Mouse (Mus musculus) neural tube, embryonic 14.5 days (tissue): ENCODE results near the gene Jak2. TPM values are rescaled to one million over a fixed set of nuclear protein-coding genes. Genes with fewer than 3 reads are reported as not detected.
A peak's percentile ranks its signal among the peaks of the same experiment; 100 is the strongest.

Experiments used
- ATAC-seq: fragments of 200-750 bp; cut with Nextera tagmentation; 2 replicates; pipeline ENCODE4 v1.8.0; 2017; ENCODE audit warnings: low read depth, mild to moderate bottlenecking, moderate TSS enrichment, moderate library complexity
- H3K27ac ChIP-seq: fragments of 300-500 bp; sonication (generic); 2 replicates; pipeline ENCODE4 v1.5.1; 2014; ENCODE audit warnings: low read depth, mild to moderate bottlenecking, control low read depth, low read length, moderate library complexity, mixed read lengths
- H3K27me3 ChIP-seq: fragments of 300-500 bp; sonication (generic); 2 replicates; pipeline ENCODE4 v1.6.1; 2014; ENCODE audit warnings: low read length; ENCODE audit not compliant: control insufficient read depth, insufficient read depth
- H3K36me3 ChIP-seq: fragments of 300-500 bp; sonication (generic); 2 replicates; pipeline ENCODE4 v1.6.1; 2014; ENCODE audit warnings: low read length, mixed read lengths; ENCODE audit not compliant: control insufficient read depth, insufficient read depth
- H3K4me1 ChIP-seq: fragments of 300-500 bp; sonication (generic); 2 replicates; pipeline ENCODE4 v1.6.1; 2014; ENCODE audit warnings: low read length; ENCODE audit not compliant: control insufficient read depth, insufficient read depth
- H3K4me2 ChIP-seq: fragments of 300-500 bp; sonication (generic); 2 replicates; pipeline ENCODE4 v1.6.1; 2014; ENCODE audit warnings: mild to moderate bottlenecking, low read depth, low read length, control low read depth
- H3K4me3 ChIP-seq: fragments of 300-500 bp; sonication (generic); 2 replicates; pipeline ENCODE4 v1.5.1; 2014; ENCODE audit warnings: low read depth, low read length, control low read depth, mixed read lengths
- H3K9ac ChIP-seq: fragments of 300-500 bp; sonication (generic); replicated peaks from 2 replicates; pipeline ENCODE4 v1.6.1; 2014; ENCODE audit warnings: low read depth, mild to moderate bottlenecking, control low read depth, low read length, mixed read lengths
- H3K9me3 ChIP-seq: fragments of 300-500 bp; sonication (generic); 2 replicates; pipeline ENCODE4 v1.6.1; 2016; ENCODE audit warnings: low read length; ENCODE audit not compliant: control insufficient read depth
- WGBS: fragments of 180-500 bp; shearing (Covaris S2); extraction: QIAGEN DNeasy Blood & Tissue Kit; methylation state at CpG from one replicate; pipeline ENCODE4 v1.1.7; 2014; 5-methylcytosine and 5-hydroxymethylcytosine counted together
- polyA plus RNA-seq: library from polyadenylated mRNA; unstranded; fragments of >200 nt; fragmentation: Nextera tagmentation; extraction: Ambion mirVana; gene quantifications from 2 replicates; pipeline ENCODE4 v1.2.1, GENCODE M21; 2014

Gene Jak2
- polyA plus RNA-seq, 1 experiment from 2014 or later: 18.5 TPM

GRCm38 (mm10) chr19:29226996-29227395, 24.6 kb upstream of the Jak2 start:
- Histone ChIP-seq H3K27me3 (no peaks in the 10 kb centered on the region), H3K27ac (no peak overlapping the region), H3K36me3 (no peaks in the 10 kb centered on the region), H3K9ac (no peak overlapping the region), H3K4me2 (no peak overlapping the region), H3K4me1 (no peaks in the 10 kb centered on the region), H3K9me3 (no peaks in the 10 kb centered on the region), H3K4me3 (no peak overlapping the region)
- no peak for ATAC-seq
- 78% methylated on average over 1 of the region's 1 CpGs for WGBS

DNA sequence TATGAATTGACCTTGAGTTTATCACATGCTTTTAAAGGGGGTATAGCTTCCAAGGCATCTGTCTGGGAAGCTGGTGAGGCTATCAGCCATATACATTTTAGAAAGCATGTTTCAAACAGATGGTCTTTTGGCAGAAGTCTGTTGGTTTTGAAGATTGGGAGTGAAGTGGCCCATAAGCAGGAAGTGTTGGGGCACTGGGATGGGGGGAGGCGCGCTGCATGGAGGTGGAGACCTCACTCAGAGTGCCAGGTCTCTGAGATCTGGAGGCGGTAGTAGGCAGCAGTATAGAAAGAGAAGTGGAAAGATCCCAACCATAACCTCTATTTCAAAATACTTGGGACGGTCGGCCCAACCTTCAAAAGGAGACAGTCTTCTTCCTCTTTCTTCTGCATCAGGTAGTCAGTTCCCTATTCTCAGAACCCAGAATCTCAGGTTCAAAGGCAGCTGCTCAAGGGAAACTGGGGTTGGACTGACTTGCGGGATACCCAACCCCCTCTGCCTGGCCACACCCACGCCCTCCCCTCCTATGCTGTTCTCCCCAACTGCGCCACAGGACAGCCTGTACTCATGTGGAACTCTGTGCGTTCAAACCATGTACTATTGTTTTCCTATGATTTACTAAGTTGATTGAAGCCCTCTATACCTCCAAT, 23.6 kb upstream of the Jak2 start:
- no peak overlapping the region for H3K9ac ChIP-seq
- no peaks in the 10 kb centered on the region for H3K9me3 ChIP-seq
- 77% methylated on average over 9 of the region's 9 CpGs for WGBS
- H3K36me3 ChIP-seq: no peaks in the 10 kb centered on the region
- H3K4me2 ChIP-seq: no peak overlapping the region
- no peaks in the 10 kb centered on the region for H3K4me1 ChIP-seq
- no peak for ATAC-seq
- H3K27me3 ChIP-seq: no peaks in the 10 kb centered on the region
- H3K4me3 ChIP-seq: no peak overlapping the region
- no peak overlapping the region for H3K27ac ChIP-seq

GRCm38 (mm10) chr19:29228989-29229388, 22.6 kb upstream of the Jak2 start:
- no peak overlapping the region for H3K4me2 ChIP-seq
- H3K9ac ChIP-seq: no peak overlapping the region
- H3K9me3 ChIP-seq: no peaks in the 10 kb centered on the region
- H3K27ac ChIP-seq: no peak overlapping the region
- 74% methylated on average over 2 of the region's 2 CpGs for WGBS
- ATAC-seq: no peak
- no peaks in the 10 kb centered on the region for H3K27me3 ChIP-seq
- no peak overlapping the region for H3K4me3 ChIP-seq
- no peaks in the 10 kb centered on the region for H3K36me3 ChIP-seq
- no peaks in the 10 kb centered on the region for H3K4me1 ChIP-seq

- Histone ChIP-seq H3K36me3 (no peaks in the 10 kb centered on the region), H3K9me3 (no peaks in the 10 kb centered on the region), H3K27ac (no peak overlapping the region), H3K9ac (no peak overlapping the region), H3K4me2 (no peak overlapping the region), H3K4me3 (no peak overlapping the region), H3K27me3 (no peaks in the 10 kb centered on the region), H3K4me1 (no peaks in the 10 kb centered on the region)
- ATAC-seq: no peak
- 87% methylated on average over 6 of the region's 6 CpGs for WGBS
Observed at GRCm38 (mm10) chr19:29232738-29233137, 18.9 kb upstream of the Jak2 start.

GRCm38 (mm10) chr19:29236658-29237385, 14.8 kb upstream of the Jak2 start:
- H3K27ac ChIP-seq: no peak overlapping the region
- H3K9ac ChIP-seq: no peak overlapping the region
- 59% methylated on average over 9 of the region's 9 CpGs for WGBS
- no peaks in the 10 kb centered on the region for H3K36me3 ChIP-seq
- no peaks in the 10 kb centered on the region for H3K9me3 ChIP-seq
- no peak overlapping the region for H3K4me3 ChIP-seq
- ATAC-seq: peak; percentile 69; the same call in 1 of the 2 replicates
- no peak overlapping the region for H3K4me2 ChIP-seq
- H3K4me1 ChIP-seq: no peaks in the 10 kb centered on the region
- H3K27me3 ChIP-seq: no peaks in the 10 kb centered on the region

- H3K36me3 ChIP-seq: no peaks in the 10 kb centered on the region
- WGBS: 71% methylated on average over 9 of the region's 9 CpGs
- no peak overlapping the region for H3K9ac ChIP-seq
- H3K27ac ChIP-seq: no peak overlapping the region
- H3K9me3 ChIP-seq: no peaks in the 10 kb centered on the region
- ATAC-seq: no peak
- H3K4me2 ChIP-seq: no peak overlapping the region
- no peak overlapping the region for H3K4me3 ChIP-seq
- no peaks in the 10 kb centered on the region for H3K4me1 ChIP-seq
- no peaks in the 10 kb centered on the region for H3K27me3 ChIP-seq
Observed at GRCm38 (mm10) chr19:29238171-29238570, 13.5 kb upstream of the Jak2 start.

DNA sequence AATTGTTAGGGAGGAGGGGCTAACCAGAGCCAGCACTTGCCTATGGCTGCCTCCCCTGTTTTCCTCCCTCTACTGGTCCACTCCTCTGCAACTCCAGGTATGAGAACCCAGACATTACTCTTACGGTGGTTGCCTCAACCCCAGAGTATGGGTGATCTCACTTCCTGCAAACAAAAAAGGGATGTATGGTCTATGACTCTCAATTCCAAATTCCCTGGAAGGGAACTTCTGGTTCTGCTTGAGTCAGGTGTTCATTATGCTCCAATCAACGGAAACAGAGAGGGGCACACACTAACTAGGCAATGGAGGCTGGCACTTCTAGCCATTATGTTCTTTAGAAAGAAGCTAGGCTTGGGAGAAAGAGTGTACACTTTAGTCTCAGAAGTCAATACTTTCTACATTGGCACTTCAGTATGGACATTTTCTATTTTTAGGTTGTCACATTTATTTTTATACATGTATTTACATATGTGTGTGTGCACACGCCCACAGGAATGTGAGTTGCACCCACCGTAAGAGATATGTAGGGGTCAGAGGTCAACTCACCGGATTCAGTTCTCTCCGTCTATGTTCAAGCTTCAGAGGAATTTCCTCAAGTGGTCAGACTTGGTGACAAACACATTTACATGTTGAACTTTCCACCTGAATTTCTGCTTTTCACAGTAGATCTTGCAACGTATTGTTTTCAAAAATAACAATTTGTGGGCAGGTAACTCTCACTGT, 12.0 kb upstream of the Jak2 start:
- no peak overlapping the region for H3K4me2 ChIP-seq
- no peaks in the 10 kb centered on the region for H3K4me1 ChIP-seq
- H3K27me3 ChIP-seq: no peaks in the 10 kb centered on the region
- H3K9me3 ChIP-seq: no peaks in the 10 kb centered on the region
- H3K36me3 ChIP-seq: no peaks in the 10 kb centered on the region
- H3K4me3 ChIP-seq: no peak overlapping the region
- H3K9ac ChIP-seq: no peak overlapping the region
- WGBS: 89% methylated on average over 7 of the region's 7 CpGs
- no peak overlapping the region for H3K27ac ChIP-seq
- no peak for ATAC-seq

- 67% methylated on average over 2 of the region's 2 CpGs for WGBS
- Histone ChIP-seq H3K4me2 (no peak overlapping the region), H3K9me3 (no peaks in the 10 kb centered on the region), H3K36me3 (no peaks in the 10 kb centered on the region), H3K4me3 (no peak overlapping the region), H3K9ac (no peak overlapping the region), H3K27ac (no peak overlapping the region), H3K27me3 (no peaks in the 10 kb centered on the region), H3K4me1 (no peaks in the 10 kb centered on the region)
- no peak for ATAC-seq
Observed at GRCm38 (mm10) chr19:29240676-29241075, 11.0 kb upstream of the Jak2 start.

DNA sequence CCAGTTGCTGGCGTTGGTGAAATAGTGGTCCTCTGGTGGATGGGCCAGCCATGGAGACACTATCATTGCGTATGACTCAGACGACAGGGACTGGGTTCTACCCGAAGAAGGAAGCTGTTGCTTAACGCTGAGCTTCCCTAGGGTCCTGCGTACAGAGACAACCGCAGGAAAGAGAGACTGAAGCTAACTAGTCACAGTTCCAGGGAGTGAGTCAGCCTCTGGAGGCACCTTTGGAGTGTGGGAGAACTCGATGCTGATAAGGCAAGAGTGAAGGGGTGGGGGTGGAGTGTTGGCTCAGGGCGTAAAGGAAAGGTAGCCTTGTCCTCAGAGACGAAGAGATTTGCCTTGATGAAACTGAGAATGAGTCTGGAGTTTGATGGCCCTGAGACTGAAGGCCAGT, 10.0 kb upstream of the Jak2 start:
- Histone ChIP-seq H3K4me3 (no peak overlapping the region), H3K36me3 (no peaks in the 10 kb centered on the region), H3K9me3 (no peaks in the 10 kb centered on the region), H3K9ac (no peak overlapping the region), H3K27me3 (no peaks in the 10 kb centered on the region), H3K4me2 (no peak overlapping the region), H3K27ac (no peak overlapping the region), H3K4me1 (no peaks in the 10 kb centered on the region)
- 81% methylated on average over 10 of the region's 10 CpGs for WGBS
- ATAC-seq: no peak
